Mouse (Mus musculus) small intestine, adult 2 months (tissue): ENCODE measurements around the gene Ush1c.

ENCODE experiments used
- CTCF ChIP-seq: fragments of 200-500 bp; IDR thresholded peaks from 2 replicates; pipeline ENCODE4 v1.5.1; 2012; ENCODE audit warnings: low read depth, mild to moderate bottlenecking, control low read depth, inconsistent platforms, low read length, moderate library complexity, mixed read lengths; ENCODE audit not compliant: insufficient replicate concordance, insufficient read length; ENCODE audit errors: extremely low read depth
- POLR2A ChIP-seq: fragments of 200-500 bp; IDR thresholded peaks from 2 replicates; pipeline ENCODE4 v1.6.1; 2012; ENCODE audit warnings: low read depth, mild to moderate bottlenecking, control low read depth, inconsistent platforms, low read length, moderate library complexity

DNA sequence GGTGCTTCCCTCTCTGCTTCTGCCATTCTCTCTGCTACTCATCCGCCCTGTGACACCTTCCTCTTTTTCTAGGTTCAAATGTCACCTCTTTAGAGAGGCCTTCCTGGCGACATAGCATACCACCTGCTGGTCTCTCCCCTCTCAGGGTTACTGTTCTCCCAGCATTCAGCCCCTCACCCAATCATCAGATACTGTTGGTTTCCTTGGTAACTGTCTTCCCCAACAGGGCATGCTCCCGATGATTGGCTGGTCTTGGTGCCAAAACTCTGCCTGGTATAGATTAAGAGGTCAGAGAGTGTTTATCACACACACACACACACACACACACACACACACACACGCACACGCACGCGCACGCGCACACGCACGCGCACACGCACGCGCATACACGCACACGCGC lies 2.4 kb downstream of the Ush1c start:
- no peak for TF ChIP-seq CTCF
- TF ChIP-seq POLR2A, result no peak
